Mouse (Mus musculus) CH12.LX (cell line): ENCODE measurements around the gene Ppm1j. TPM values are rescaled to one million over a fixed set of nuclear protein-coding genes. Genes with fewer than 3 reads are reported as not detected.

Experiments used
- DNase-seq: peaks from one replicate; pipeline ENCODE4 v3.0.0-alpha.2; 2013; ENCODE audit errors: extremely low read depth
- H3K27ac ChIP-seq: 2 replicates; pipeline ENCODE4 v1.5.1; 2012; ENCODE audit warnings: low read depth, mild to moderate bottlenecking, control low read depth, moderate library complexity; ENCODE audit not compliant: insufficient read depth
- H3K27me3 ChIP-seq: replicated peaks from 2 replicates; pipeline ENCODE3; 2012; ENCODE audit warnings: inconsistent platforms
- H3K36me3 ChIP-seq, 2 experiments: replicated peaks in 1 of 2; 2 replicates each; pipeline versions ENCODE3 to v1.6.1; 2012; ENCODE audit warnings: inconsistent platforms in 1 of 2, low read length in 1 of 2, mild to moderate bottlenecking in 1 of 2, mixed read lengths in 1 of 2, moderate library complexity in 1 of 2; ENCODE audit not compliant: control insufficient read depth in 1 of 2, insufficient read depth in 1 of 2
- H3K4me1 ChIP-seq, 2 experiments: 2 replicates each; pipeline ENCODE4 v1.6.1; 2012; ENCODE audit warnings: inconsistent platforms in 1 of 2, moderate library complexity in 1 of 2; ENCODE audit not compliant: insufficient read depth in 2 of 2, control insufficient read depth in 1 of 2
- H3K4me2 ChIP-seq: 2 replicates; pipeline ENCODE4 v1.6.1; 2012; ENCODE audit warnings: low read depth, mild to moderate bottlenecking, control low read depth; ENCODE audit not compliant: poor library complexity, insufficient read depth, severe bottlenecking
- H3K4me3 ChIP-seq, 3 experiments: fragments of 150-350 bp in 1 of 3; sonication (generic) in 1 of 3; replicated peaks in 1 of 3; 2 replicates each; pipeline versions ENCODE3 to v1.5.1; 2011 to 2012; ENCODE audit warnings: low read depth in 2 of 3, low read length in 2 of 3, mild to moderate bottlenecking in 2 of 3, moderate library complexity in 2 of 3, control low read depth in 1 of 3, improper control_type of control experiment in 1 of 3, inconsistent platforms in 1 of 3, mixed read lengths in 1 of 3; ENCODE audit not compliant: poor library complexity in 1 of 3
- H3K79me2 ChIP-seq: replicated peaks from 2 replicates; pipeline ENCODE4 v1.6.1; 2012; ENCODE audit warnings: mild to moderate bottlenecking, moderate library complexity; ENCODE audit not compliant: control insufficient read depth, poor library complexity, insufficient read depth, severe bottlenecking; ENCODE audit errors: extremely low read depth
- H3K9ac ChIP-seq: 2 replicates; pipeline ENCODE4 v1.6.1; 2012; ENCODE audit warnings: low read depth, mild to moderate bottlenecking, control low read depth, moderate library complexity; ENCODE audit not compliant: insufficient read depth
- H3K9me3 ChIP-seq: replicated peaks from 2 replicates; pipeline ENCODE3; 2012; ENCODE audit warnings: low read length, inconsistent platforms, mixed read lengths
- CHD1 ChIP-seq: IDR thresholded peaks from 2 replicates; pipeline ENCODE4 v1.6.1; 2012; ENCODE audit warnings: low read depth, low read length, improper control_type of control experiment, inconsistent platforms
- CHD2 ChIP-seq: IDR thresholded peaks from 2 replicates; pipeline ENCODE4 v1.6.1; 2011; ENCODE audit warnings: low read length, improper control_type of control experiment
- E2F4 ChIP-seq: IDR thresholded peaks from 2 replicates; pipeline ENCODE4 v1.6.1; 2011; ENCODE audit warnings: low read depth, low read length, improper control_type of control experiment; ENCODE audit not compliant: insufficient replicate concordance
- ELF1 ChIP-seq: IDR thresholded peaks from 2 replicates; pipeline ENCODE4 v1.6.1; 2014; ENCODE audit warnings: low read depth, mild to moderate bottlenecking, inconsistent platforms, low read length, improper control_type of control experiment
- EP300 ChIP-seq: IDR thresholded peaks from 2 replicates; pipeline ENCODE4 v1.6.1; 2011; ENCODE audit warnings: low read length, improper control_type of control experiment
- ETS1 ChIP-seq: conservative IDR thresholded peaks from 2 replicates; pipeline ENCODE4 v1.6.1; 2012; ENCODE audit warnings: low read depth, mild to moderate bottlenecking, inconsistent platforms, low read length, improper control_type of control experiment, moderate library complexity
- GABPA ChIP-seq: IDR thresholded peaks from 2 replicates; pipeline ENCODE4 v1.6.1; 2012; ENCODE audit warnings: low read depth, low read length, improper control_type of control experiment, inconsistent platforms; ENCODE audit not compliant: insufficient replicate concordance
- HCFC1 ChIP-seq: IDR thresholded peaks from 2 replicates; pipeline ENCODE4 v1.6.1; 2012; ENCODE audit warnings: low read depth, mild to moderate bottlenecking, inconsistent platforms, low read length, improper control_type of control experiment
- JUN ChIP-seq: IDR thresholded peaks from 2 replicates; pipeline ENCODE4 v1.6.1; 2011; ENCODE audit warnings: low read depth, mild to moderate bottlenecking, low read length, improper control_type of control experiment, moderate library complexity; ENCODE audit not compliant: insufficient read depth
- JUND ChIP-seq: conservative IDR thresholded peaks from 2 replicates; pipeline ENCODE4 v1.6.1; 2011; ENCODE audit warnings: low read depth, low read length, improper control_type of control experiment
- KAT2A ChIP-seq: IDR thresholded peaks from 2 replicates; pipeline ENCODE4 v1.6.1; 2012; ENCODE audit warnings: low read length, improper control_type of control experiment, inconsistent platforms; ENCODE audit not compliant: insufficient replicate concordance
- MAFK ChIP-seq: IDR thresholded peaks from 2 replicates; pipeline ENCODE4 v1.6.1; 2011; ENCODE audit warnings: low read length, improper control_type of control experiment; ENCODE audit not compliant: insufficient replicate concordance
- MAX ChIP-seq: IDR thresholded peaks from 2 replicates; pipeline ENCODE4 v1.6.1; 2011; ENCODE audit warnings: low read length, improper control_type of control experiment
- MEF2A ChIP-seq: IDR thresholded peaks from 2 replicates; pipeline ENCODE4 v1.6.1; 2014; ENCODE audit warnings: low read depth, mild to moderate bottlenecking, inconsistent platforms, low read length, improper control_type of control experiment, borderline replicate concordance
- MYC ChIP-seq: IDR thresholded peaks from 2 replicates; pipeline ENCODE4 v1.6.1; 2011; ENCODE audit warnings: low read depth, mild to moderate bottlenecking, improper control_type of control experiment, low read length
- NELFE ChIP-seq: IDR thresholded peaks from 2 replicates; pipeline ENCODE4 v1.6.1; 2011; ENCODE audit warnings: low read depth, low read length, improper control_type of control experiment
- NRF1 ChIP-seq: IDR thresholded peaks from 2 replicates; pipeline ENCODE4 v1.6.1; 2014; ENCODE audit warnings: low read depth, mild to moderate bottlenecking, inconsistent platforms, low read length, improper control_type of control experiment, moderate library complexity
- POLR2A ChIP-seq: IDR thresholded peaks from 2 replicates; pipeline ENCODE4 v1.6.1; 2011; ENCODE audit warnings: low read depth, mild to moderate bottlenecking, improper control_type of control experiment, low read length
- POLR2AphosphoS2 ChIP-seq: IDR thresholded peaks from 2 replicates; pipeline ENCODE4 v1.6.1; 2011; ENCODE audit warnings: low read depth, low read length, improper control_type of control experiment
- RAD21 ChIP-seq: IDR thresholded peaks from 2 replicates; pipeline ENCODE4 v1.6.1; 2011; ENCODE audit warnings: low read depth, mild to moderate bottlenecking, low read length, improper control_type of control experiment, moderate library complexity
- RCOR1 ChIP-seq: conservative IDR thresholded peaks from 2 replicates; pipeline ENCODE4 v1.6.1; 2012; ENCODE audit warnings: low read depth, mild to moderate bottlenecking, inconsistent platforms, low read length, improper control_type of control experiment
- SIN3A ChIP-seq: IDR thresholded peaks from 2 replicates; pipeline ENCODE4 v1.6.1; 2012; ENCODE audit warnings: low read length, improper control_type of control experiment, inconsistent platforms
- TBP ChIP-seq: conservative IDR thresholded peaks from 2 replicates; pipeline ENCODE4 v1.6.1; 2011; ENCODE audit warnings: low read depth, low read length, improper control_type of control experiment
- UBTF ChIP-seq: IDR thresholded peaks from 2 replicates; pipeline ENCODE4 v1.6.1; 2012; ENCODE audit warnings: low read depth, mild to moderate bottlenecking, inconsistent platforms, low read length, improper control_type of control experiment, moderate library complexity
- USF2 ChIP-seq: conservative IDR thresholded peaks from 2 replicates; pipeline ENCODE4 v1.6.1; 2011; ENCODE audit warnings: low read depth, low read length, improper control_type of control experiment
- ZC3H11A ChIP-seq: IDR thresholded peaks from 2 replicates; pipeline ENCODE4 v1.6.1; 2012; ENCODE audit warnings: low read depth, mild to moderate bottlenecking, inconsistent platforms, low read length, improper control_type of control experiment
- ZNF384 ChIP-seq: IDR thresholded peaks from 2 replicates; pipeline ENCODE4 v1.6.1; 2012; ENCODE audit warnings: low read depth, low read length, improper control_type of control experiment, inconsistent platforms
- dilution Hi-C: fragments of 300-500 bp; cut with MboI; formaldehyde crosslinking; loops from 2 replicates; pipeline ENCODE4 v1.14.3; 2020; ENCODE audit warnings: low sequenced_read_pairs; ENCODE audit not compliant: extremely low pct_unique_long_range_greater_than_20kb, extremely low pct_ligation_motif_present
- in situ Hi-C: fragments of 300-500 bp; cut with MboI; formaldehyde crosslinking; loops from 3 replicates; pipeline ENCODE4 v1.14.3; 2019; ENCODE audit warnings: low sequenced_read_pairs, low pct_ligation_motif_present, low pct_unique_long_range_greater_than_20kb, mixed read lengths
- polyA plus RNA-seq: library from polyadenylated mRNA; unstranded; fragments of >175 nt; gene quantifications from 2 replicates; pipeline ENCODE4 v1.2.1, GENCODE M21; 2012; ENCODE audit warnings: low read depth; ENCODE audit not compliant: insufficient read length
- total RNA-seq, 2 experiments: library from RNA; depleted of rRNA; stranded (reverse); fragments of 300-350 nt in 1 of 2; fragments of >200 nt in 1 of 2; gene quantifications; 2 replicates each; pipeline ENCODE4 v1.2.3; 2012 to 2014

Gene Ppm1j
- total and polyA plus RNA-seq, 3 experiments: 2.1 to 6.5 (median 6.4) TPM

GRCm38 (mm10) chr3:104814746-104815145 is 33.9 kb downstream of the Ppm1j start:
- Histone ChIP-seq H3K9me3 (no peaks in the 10 kb centered on the region), H3K4me2 (no peak overlapping the region), H3K4me3 (no peak overlapping the region), H3K79me2 (no peaks in the 10 kb centered on the region), H3K4me1 (peaks cover 14 to 45% of the 10 kb centered on the region in 2 experiments), H3K36me3 (peaks cover 0 to 11% of the 10 kb centered on the region in 2 experiments), H3K27me3 (no peaks in the 10 kb centered on the region), H3K9ac (no peak overlapping the region), H3K27ac (no peak overlapping the region)
- dilution Hi-C loops: no loop called here
- TF ChIP-seq CHD1 (no peak), E2F4 (no peak), RAD21 (no peak), SIN3A (no peak), JUN (no peak), EP300 (no peak), NRF1 (no peak), UBTF (no peak), ZNF384 (no peak), ZC3H11A (no peak), ETS1 (no peak), MAX (no peak), MAFK (no peak), RCOR1 (no peak), MEF2A (no peak), USF2 (no peak), ELF1 (no peak)
- in situ Hi-C loops: no loop called here
- DNase-seq: no peak

GRCm38 (mm10) chr3:104815346-104815745 is 34.5 kb downstream of the Ppm1j start:
- H3K4me3 ChIP-seq: no peak overlapping the region
- H3K27ac ChIP-seq: no peak overlapping the region
- peaks cover 0 to 12% of the 10 kb centered on the region in 2 experiments for H3K36me3 ChIP-seq
- H3K4me2 ChIP-seq: no peak overlapping the region
- in situ Hi-C loops: no loop called here
- dilution Hi-C loops: no loop called here
- no peak overlapping the region for H3K9ac ChIP-seq
- no peak for DNase-seq
- no peak for TF ChIP-seq MAFK
- no peak for TF ChIP-seq CHD2
- TF ChIP-seq ELF1: no peak
- no peak for TF ChIP-seq TBP
- TF ChIP-seq RAD21: no peak
- no peak for TF ChIP-seq POLR2A
- no peak for TF ChIP-seq JUN
- TF ChIP-seq SIN3A: no peak
- no peak for TF ChIP-seq HCFC1
- TF ChIP-seq RCOR1: no peak
- TF ChIP-seq GABPA: no peak
- TF ChIP-seq NELFE: no peak
- no peak for TF ChIP-seq UBTF
- no peak for TF ChIP-seq MYC
- no peak for TF ChIP-seq EP300
- TF ChIP-seq KAT2A: no peak
- no peak for TF ChIP-seq ZNF384
- no peak for TF ChIP-seq POLR2AphosphoS2
- TF ChIP-seq JUND: no peak
- H3K79me2 ChIP-seq: no peaks in the 10 kb centered on the region
- H3K27me3 ChIP-seq: no peaks in the 10 kb centered on the region
- H3K4me1 ChIP-seq: peaks cover 14 to 50% of the 10 kb centered on the region in 2 experiments
- no peaks in the 10 kb centered on the region for H3K9me3 ChIP-seq
